Mouse (Mus musculus) E14TG2a.4 (cell line): Measurements from ENCODE around the gene Tbl1x.

Experiments
- H3K27me3 ChIP-seq: 2 replicates; pipeline ENCODE4 v1.6.1; 2014; ENCODE audit warnings: low read length, control low read depth; ENCODE audit not compliant: insufficient read depth
- H3K36me3 ChIP-seq: 2 replicates; pipeline ENCODE4 v1.6.1; 2014; ENCODE audit warnings: low read length, control low read depth; ENCODE audit not compliant: insufficient read depth
- H3K4me1 ChIP-seq: replicated peaks from 2 replicates; pipeline ENCODE4 v1.6.1; 2014; ENCODE audit warnings: low read depth, low read length, control low read depth
- H3K4me3 ChIP-seq: replicated peaks from 2 replicates; pipeline ENCODE4 v1.5.1; 2014; ENCODE audit warnings: mild to moderate bottlenecking, low read length
- H3K9me3 ChIP-seq: 2 replicates; pipeline ENCODE4 v1.6.1; 2014; ENCODE audit warnings: low read length, control low read depth
- CTCF ChIP-seq: conservative IDR thresholded peaks from 2 replicates; pipeline ENCODE4 v1.5.1; 2014; ENCODE audit warnings: low read length
- NANOG ChIP-seq: IDR thresholded peaks from 2 replicates; pipeline ENCODE4 v1.6.1; 2014; ENCODE audit warnings: borderline replicate concordance, low read length, mixed read lengths
- POU5F1 ChIP-seq: IDR thresholded peaks from 2 replicates; pipeline ENCODE4 v1.6.1; 2014; ENCODE audit warnings: low read length, borderline replicate concordance

The Tbl1x gene

GRCm38 (mm10) chrX:77509776-77510175 is 1.0 kb upstream of the Tbl1x start:
- no peaks in the 10 kb centered on the region for H3K9me3 ChIP-seq
- TF ChIP-seq POU5F1, result no peak
- no peak for TF ChIP-seq CTCF
- no peak for TF ChIP-seq NANOG
- no peaks in the 10 kb centered on the region for H3K36me3 ChIP-seq
- H3K4me3 ChIP-seq, result peak overlapping the region; percentile 85
- H3K27me3 ChIP-seq, result no peaks in the 10 kb centered on the region
- peaks cover 33% of the 10 kb centered on the region for H3K4me1 ChIP-seq

- no peak for TF ChIP-seq CTCF
- TF ChIP-seq POU5F1, result no peak
- TF ChIP-seq NANOG, result no peak
- H3K36me3 ChIP-seq, result no peaks in the 10 kb centered on the region
- peaks cover 43% of the 10 kb centered on the region for H3K4me1 ChIP-seq
- H3K27me3 ChIP-seq, result no peaks in the 10 kb centered on the region
- H3K9me3 ChIP-seq, result no peaks in the 10 kb centered on the region
- H3K4me3 ChIP-seq, result peak overlapping the region; percentile 85
Measured at GRCm38 (mm10) chrX:77511301-77511993, 634 bp downstream of the Tbl1x start.

- TF ChIP-seq CTCF (no peak), POU5F1 (no peak), NANOG (no peak)
- H3K4me1 ChIP-seq, result peaks cover 43% of the 10 kb centered on the region
- H3K36me3 ChIP-seq, result no peaks in the 10 kb centered on the region
- no peaks in the 10 kb centered on the region for H3K9me3 ChIP-seq
- H3K27me3 ChIP-seq, result no peaks in the 10 kb centered on the region
- peak overlapping the region; percentile 85 for H3K4me3 ChIP-seq
Measured at GRCm38 (mm10) chrX:77511994-77512485, 1.2 kb downstream of the Tbl1x start.

GRCm38 (mm10) chrX:77517274-77518085 is 6.7 kb downstream of the Tbl1x start:
- TF ChIP-seq NANOG (no peak), POU5F1 (no peak), CTCF (no peak)
- no peaks in the 10 kb centered on the region for H3K9me3 ChIP-seq
- peaks cover 54% of the 10 kb centered on the region for H3K4me1 ChIP-seq
- H3K27me3 ChIP-seq, result no peaks in the 10 kb centered on the region
- no peak overlapping the region for H3K4me3 ChIP-seq
- peaks cover 11% of the 10 kb centered on the region for H3K36me3 ChIP-seq

GRCm38 (mm10) chrX:77518929-77519328 is 8.1 kb downstream of the Tbl1x start:
- Histone ChIP-seq H3K4me3 (no peak overlapping the region), H3K9me3 (no peaks in the 10 kb centered on the region), H3K36me3 (peaks cover 11% of the 10 kb centered on the region), H3K4me1 (peaks cover 54% of the 10 kb centered on the region), H3K27me3 (no peaks in the 10 kb centered on the region)
- TF ChIP-seq CTCF (no peak), NANOG (no peak), POU5F1 (no peak)

GRCm38 (mm10) chrX:77522842-77523375 is 12.1 kb downstream of the Tbl1x start:
- peaks cover 11% of the 10 kb centered on the region for H3K36me3 ChIP-seq
- H3K27me3 ChIP-seq, result no peaks in the 10 kb centered on the region
- peaks cover 60% of the 10 kb centered on the region for H3K4me1 ChIP-seq
- H3K4me3 ChIP-seq, result no peak overlapping the region
- H3K9me3 ChIP-seq, result no peaks in the 10 kb centered on the region
- TF ChIP-seq CTCF (no peak), POU5F1 (no peak), NANOG (no peak)

GRCm38 (mm10) chrX:77525179-77525578 is 14.4 kb downstream of the Tbl1x start:
- H3K27me3 ChIP-seq, result no peaks in the 10 kb centered on the region
- TF ChIP-seq NANOG, result peak; percentile 36; the same call in 1 of the 2 replicates
- no peak for TF ChIP-seq CTCF
- peaks cover 66% of the 10 kb centered on the region for H3K4me1 ChIP-seq
- peaks cover 9% of the 10 kb centered on the region for H3K36me3 ChIP-seq
- H3K9me3 ChIP-seq, result no peaks in the 10 kb centered on the region
- H3K4me3 ChIP-seq, result no peak overlapping the region

GRCm38 (mm10) chrX:77528401-77528800 is 17.6 kb downstream of the Tbl1x start:
- Histone ChIP-seq H3K4me1 (peaks cover 55% of the 10 kb centered on the region), H3K4me3 (no peak overlapping the region), H3K36me3 (peaks cover 2% of the 10 kb centered on the region; the same call in 1 of the 2 replicates), H3K27me3 (no peaks in the 10 kb centered on the region), H3K9me3 (no peaks in the 10 kb centered on the region)
- no peak for TF ChIP-seq POU5F1
